Mouse (Mus musculus): ENCODE results near the gene Kifap3. TPM values are rescaled to one million over a fixed set of nuclear protein-coding genes. Genes with fewer than 3 reads are reported as not detected.

Kifap3 gene
- total RNA-seq, 2 experiments from 2014 or later, result 12.4 to 13.1 TPM

DNA sequence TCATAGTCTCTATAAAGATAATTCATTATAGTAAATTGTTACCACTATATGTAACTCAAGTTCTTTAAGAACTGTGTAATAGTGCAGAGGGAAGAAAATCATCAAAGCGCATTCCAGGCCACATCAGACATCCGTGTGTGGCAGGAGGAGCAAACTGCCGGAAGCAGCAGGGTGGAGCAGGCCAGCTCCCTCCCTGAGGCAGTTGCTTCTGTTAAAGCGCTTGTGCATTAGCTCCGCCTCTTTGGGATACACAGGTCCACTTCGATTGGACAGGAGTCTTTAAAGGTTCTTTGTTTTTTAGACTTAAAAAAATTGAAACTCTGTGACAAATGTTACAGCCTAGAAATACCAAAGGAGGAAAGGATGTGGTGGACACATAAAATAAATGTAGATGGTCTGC lies 162.7 kb downstream of the Kifap3 start:
- intact Hi-C loops (cut with DNase I; ENCODE audit: low total_unique reads), result no loop called here
- no peak for DNase-seq

DNA sequence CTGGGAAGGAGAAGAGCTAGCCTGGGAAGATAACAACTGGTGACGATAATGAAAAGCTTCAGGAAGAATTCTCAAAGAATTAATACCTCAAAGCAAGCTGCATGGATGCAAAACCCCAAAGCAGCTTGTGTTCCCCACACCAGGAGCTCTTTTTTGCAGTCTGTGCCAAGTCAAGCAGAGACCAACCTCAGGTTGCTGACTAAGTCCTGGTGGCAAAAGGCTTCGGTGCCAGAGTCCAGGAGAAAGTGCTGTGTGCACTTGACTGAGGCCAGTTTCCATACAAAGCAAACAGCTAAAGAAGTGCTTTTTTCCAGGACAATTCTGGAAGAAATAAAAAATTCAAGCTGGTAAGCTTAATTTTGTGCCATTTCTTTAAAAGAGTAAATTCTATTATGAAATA lies 174.0 kb downstream of the Kifap3 start:
- intact Hi-C loops (cut with DNase I; ENCODE audit: low total_unique reads), result no loop called here
- no peak for DNase-seq

DNA sequence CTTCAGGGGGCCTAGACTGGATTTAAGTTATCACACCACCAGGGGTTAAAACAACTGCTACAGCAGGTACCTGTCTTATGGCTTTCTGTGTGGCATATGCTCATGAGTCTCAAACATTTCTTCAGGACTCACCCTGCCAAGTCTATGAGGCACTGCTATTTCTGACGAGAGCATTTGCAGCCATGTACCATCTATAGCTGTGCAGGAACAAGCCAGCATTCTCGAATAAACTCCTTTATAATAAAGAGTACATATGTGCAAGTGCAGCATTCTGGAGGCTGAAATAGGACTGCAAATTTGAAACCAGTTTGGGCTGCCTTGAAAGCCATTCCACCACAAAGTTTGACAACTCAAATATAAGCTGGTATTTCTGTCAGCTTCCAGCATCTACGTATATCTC lies 178.7 kb downstream of the Kifap3 start:
- intact Hi-C loops (cut with DNase I; ENCODE audit: low total_unique reads), result no loop called here
- DNase-seq, result no peak

DNA sequence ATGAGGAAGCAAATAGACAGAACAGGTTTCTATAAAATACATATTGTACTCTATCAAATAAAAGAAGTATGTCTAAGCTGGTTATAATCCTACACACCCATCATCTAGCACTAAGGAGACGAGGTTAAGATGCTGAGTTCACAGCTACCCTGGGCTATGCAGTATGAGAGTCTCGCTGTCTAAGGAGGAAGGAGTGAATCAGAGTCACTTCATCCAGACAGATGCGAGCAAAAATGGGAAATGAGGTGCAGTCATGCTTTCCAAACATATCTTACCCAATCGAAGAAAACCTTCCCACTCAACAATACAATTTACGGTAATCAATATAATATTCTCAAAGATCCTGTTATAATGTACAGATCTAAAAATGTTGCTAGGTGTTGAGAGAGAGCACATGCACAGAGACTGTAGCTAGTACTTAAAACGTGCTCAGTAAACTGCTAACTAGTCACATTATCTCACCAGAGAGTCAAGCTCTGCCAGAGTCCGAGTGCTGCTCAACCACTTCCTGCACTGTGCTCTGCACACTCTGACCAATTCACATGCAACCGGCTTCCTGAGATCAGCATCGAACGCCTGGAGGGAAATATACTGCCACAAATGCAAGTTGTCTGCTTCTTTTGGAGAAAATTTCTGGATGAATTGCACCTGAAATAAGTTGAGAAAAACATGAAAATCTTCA lies 184.8 kb downstream of the Kifap3 start:
- no peak for DNase-seq
- intact Hi-C loops (cut with DNase I; ENCODE audit: low total_unique reads), result no loop called here

Other genes starting within 250 kb of the Kifap3 start
- gene Mettl11b, start 54.4 kb upstream of the Kifap3 start, total RNA-seq (2021), result 1 to 10 TPM; 4.1 to 6.2 TPM
- 1 to 10 TPM; 4.0 to 5.2 TPM for gene Scyl3, start 149.5 kb downstream of the Kifap3 start, total RNA-seq (2021)
- gene BC055324, start 215.2 kb downstream of the Kifap3 start, total RNA-seq (2021), result 1 to 10 TPM in 1 of 2 experiments, under 1 TPM in 1; 0.62 to 1.2 TPM
- 1 to 10 TPM; 2.8 to 3.3 TPM for gene Mettl18, start 215.3 kb downstream of the Kifap3 start, total RNA-seq (2021)